ENCODE assay signal across 16 mouse cellular contexts in genomic region chr8:96092931-96093330, GRCm38 (mm10).
"Had no signal": no experiment of that assay in that cellular context is flagged by ENCODE, and none has a peak within 500 bp of the region (broad histone marks: within the 10 kb centered on the region; RNA-seq: fewer than 3 reads in every experiment).

No protein-coding gene starts in this region.

- H3K9me3 ChIP-seq: neural tube, embryonic 13.5 days; neural tube, embryonic 15.5 days; stomach, embryonic 15.5 days had no signal

- H3K4me3 ChIP-seq: neural tube, embryonic 13.5 days; neural tube, embryonic 15.5 days; stomach, embryonic 15.5 days had no signal

- H3K9ac ChIP-seq: neural tube, embryonic 13.5 days; neural tube, embryonic 15.5 days; stomach, embryonic 15.5 days had no signal

- H3K27ac ChIP-seq: neural tube, embryonic 13.5 days; neural tube, embryonic 15.5 days; stomach, embryonic 15.5 days; stomach, postnatal 0 days had no signal

- H3K4me1 ChIP-seq: neural tube, embryonic 13.5 days; neural tube, embryonic 15.5 days; stomach, embryonic 15.5 days had no signal

- H3K36me3 ChIP-seq: neural tube, embryonic 13.5 days; neural tube, embryonic 15.5 days; stomach, embryonic 15.5 days had no signal

- H3K4me2 ChIP-seq: neural tube, embryonic 13.5 days; neural tube, embryonic 15.5 days; stomach, embryonic 15.5 days had no signal

- DNase-seq: retina, postnatal 1 day; right cerebral cortex, adult 18-20 months; right cerebral cortex, postnatal 14 days; right cerebral cortex, postnatal 25 days; right cerebral cortex, postnatal 4 days; spleen, adult 18-20 months; thymus, adult 18-20 months; thymus, adult 2 months; thymus, postnatal 14 days; thymus, postnatal 25 days; thymus, postnatal 36 days; thymus, postnatal 4 days had no signal

- H3K27me3 ChIP-seq: neural tube, embryonic 13.5 days; neural tube, embryonic 15.5 days; stomach, embryonic 15.5 days had no signal
